Mouse (Mus musculus) testis, postnatal 14 days (tissue): Measurements from ENCODE around the gene Gm21974.
"Not testable (repeated sequence)": the region's sequence is repeated elsewhere in the genome, so short reads cannot be mapped to it uniquely, and the experiment has no call there.

Experiments
- DNase-seq: peaks from one replicate; pipeline ENCODE4 v3.0.0; 2021; ENCODE audit warnings: low spot score

The Gm21974 gene

GRCm38 (mm10) chr7:127915293-127915692 is 20.0 kb upstream of the Gm21974 start:
- DNase-seq: no peak

GRCm38 (mm10) chr7:127912938-127913337 is 17.7 kb upstream of the Gm21974 start:
- DNase-seq: no peak

- peak; percentile 88 for DNase-seq
These were observed 17.1 kb upstream of the Gm21974 start, which contains the start of gene Kat8 for GRCm38 (mm10) chr7:127912190-127912871. TSS of gene Kat8 (plus strand) at chr7:127912516.

- no peak for DNase-seq
These were observed 13.4 kb upstream of the Gm21974 start for GRCm38 (mm10) chr7:127908656-127909055.

GRCm38 (mm10) chr7:127907939-127908338 is 12.7 kb upstream of the Gm21974 start:
- no peak for DNase-seq

GRCm38 (mm10) chr7:127903971-127904796 is 8.9 kb upstream of the Gm21974 start, which contains the start of gene Bckdk:
TSS of gene Bckdk (plus strand) at chr7:127904082.
- peak; percentile 82 for DNase-seq

- DNase-seq: no peak
These were observed 6.5 kb upstream of the Gm21974 start for GRCm38 (mm10) chr7:127901772-127902171.

GRCm38 (mm10) chr7:127899997-127900396 is 4.7 kb upstream of the Gm21974 start:
- DNase-seq: no peak

- DNase-seq: no peak
These were observed 3.1 kb upstream of the Gm21974 start for GRCm38 (mm10) chr7:127898179-127898956.

GRCm38 (mm10) chr7:127897542-127897941 is 2.3 kb upstream of the Gm21974 start:
- no peak for DNase-seq

- peak; percentile 69 for DNase-seq
These were observed 1.1 kb upstream of the Gm21974 start for GRCm38 (mm10) chr7:127896384-127896783.

GRCm38 (mm10) chr7:127895891-127896290 is 637 bp upstream of the Gm21974 start:
- DNase-seq: not testable (repeated sequence)

GRCm38 (mm10) chr7:127894480-127894879 is 774 bp downstream of the Gm21974 start:
- no peak for DNase-seq

- no peak for DNase-seq
These were observed 4.5 kb downstream of the Gm21974 start, which contains the start of gene Prss53 for GRCm38 (mm10) chr7:127890798-127891197. TSS of gene Prss53 (minus strand) at chr7:127890970.

GRCm38 (mm10) chr7:127888821-127889220 is 6.4 kb downstream of the Gm21974 start:
- no peak for DNase-seq

GRCm38 (mm10) chr7:127887781-127888180 is 7.5 kb downstream of the Gm21974 start:
- DNase-seq: no peak

- DNase-seq: no peak
These were observed 8.1 kb downstream of the Gm21974 start for GRCm38 (mm10) chr7:127887191-127887590.

GRCm38 (mm10) chr7:127886551-127886950 is 8.7 kb downstream of the Gm21974 start:
- DNase-seq: no peak

- DNase-seq: peak; percentile 73
These were observed 9.3 kb downstream of the Gm21974 start for GRCm38 (mm10) chr7:127885951-127886350.

GRCm38 (mm10) chr7:127880431-127880830 is 14.8 kb downstream of the Gm21974 start:
- DNase-seq: no peak

GRCm38 (mm10) chr7:127879301-127879700 is 16.0 kb downstream of the Gm21974 start:
- DNase-seq: no peak
